Mouse (Mus musculus): ENCODE data around the gene Kmt2e. TPM values are rescaled to one million over a fixed set of nuclear protein-coding genes. Genes with fewer than 3 reads are reported as not detected.

The Kmt2e gene
- polyA plus RNA-seq, 1 experiment from 2014 or later, result 44.8 TPM

GRCm38 (mm10) chr5:23423036-23423435 is 11.2 kb upstream of the Kmt2e start:
- no peak overlapping the region for H3K27ac ChIP-seq (ENCODE audit: low read depth, low read length)
- no peaks in the 10 kb centered on the region for H3K27me3 ChIP-seq (replicated peaks; ENCODE audit: control insufficient read depth, insufficient read depth, low read length)
- WGBS, result 41% methylated on average over 3 of the region's 3 CpGs
- peaks cover 16% of the 10 kb centered on the region; the same call in 1 of the 2 replicates for H3K36me3 ChIP-seq (ENCODE audit: control insufficient read depth, insufficient read depth)
- no peaks in the 10 kb centered on the region for H3K9me3 ChIP-seq (ENCODE audit: control insufficient read depth)
- H3K9ac ChIP-seq (ENCODE audit: low read depth, low read length), result no peak overlapping the region
- H3K4me2 ChIP-seq (replicated peaks; ENCODE audit: low read depth), result no peak overlapping the region
- ATAC-seq, result no peak
- H3K4me3 ChIP-seq (ENCODE audit: low read depth, low read length), result no peak overlapping the region
- H3K4me1 ChIP-seq (replicated peaks; ENCODE audit: control insufficient read depth, insufficient read depth, low read length), result peaks cover 6% of the 10 kb centered on the region
- no peak for TF ChIP-seq CTCF (IDR thresholded peaks at IDR 0.05; ENCODE audit: low read depth)

DNA sequence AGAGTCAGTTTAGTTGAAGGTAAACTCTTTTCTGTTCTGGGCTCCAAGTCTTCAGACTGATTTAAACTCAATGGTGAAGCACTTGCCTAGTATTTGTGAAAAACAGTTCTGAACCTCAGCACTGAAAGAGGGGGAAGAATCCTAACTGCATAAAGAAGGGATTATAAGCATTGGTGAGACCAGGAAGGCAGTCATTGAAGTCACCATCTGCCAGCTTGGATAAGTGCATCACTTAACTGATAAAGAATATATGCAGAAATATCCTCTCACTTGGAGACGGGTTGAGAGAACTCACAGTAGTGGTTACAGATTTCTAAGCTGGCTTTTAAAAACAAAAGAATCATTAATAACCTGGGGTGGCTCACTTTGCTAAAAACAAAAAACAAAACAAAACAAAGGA is 6.7 kb upstream of the Kmt2e start:
- no peak overlapping the region for H3K9ac ChIP-seq (ENCODE audit: low read depth, low read length)
- WGBS, result 33% methylated on average over 1 of the region's 1 CpGs
- peaks cover 15% of the 10 kb centered on the region; the same call in 1 of the 2 replicates for H3K36me3 ChIP-seq (ENCODE audit: control insufficient read depth, insufficient read depth)
- peaks cover 17% of the 10 kb centered on the region for H3K4me1 ChIP-seq (replicated peaks; ENCODE audit: control insufficient read depth, insufficient read depth, low read length)
- no peak overlapping the region for H3K4me3 ChIP-seq (ENCODE audit: low read depth, low read length)
- no peaks in the 10 kb centered on the region for H3K9me3 ChIP-seq (ENCODE audit: control insufficient read depth)
- TF ChIP-seq CTCF (IDR thresholded peaks at IDR 0.05; ENCODE audit: low read depth), result no peak
- no peaks in the 10 kb centered on the region for H3K27me3 ChIP-seq (replicated peaks; ENCODE audit: control insufficient read depth, insufficient read depth, low read length)
- no peak overlapping the region for H3K27ac ChIP-seq (ENCODE audit: low read depth, low read length)
- H3K4me2 ChIP-seq (replicated peaks; ENCODE audit: low read depth), result no peak overlapping the region
- no peak for ATAC-seq

DNA sequence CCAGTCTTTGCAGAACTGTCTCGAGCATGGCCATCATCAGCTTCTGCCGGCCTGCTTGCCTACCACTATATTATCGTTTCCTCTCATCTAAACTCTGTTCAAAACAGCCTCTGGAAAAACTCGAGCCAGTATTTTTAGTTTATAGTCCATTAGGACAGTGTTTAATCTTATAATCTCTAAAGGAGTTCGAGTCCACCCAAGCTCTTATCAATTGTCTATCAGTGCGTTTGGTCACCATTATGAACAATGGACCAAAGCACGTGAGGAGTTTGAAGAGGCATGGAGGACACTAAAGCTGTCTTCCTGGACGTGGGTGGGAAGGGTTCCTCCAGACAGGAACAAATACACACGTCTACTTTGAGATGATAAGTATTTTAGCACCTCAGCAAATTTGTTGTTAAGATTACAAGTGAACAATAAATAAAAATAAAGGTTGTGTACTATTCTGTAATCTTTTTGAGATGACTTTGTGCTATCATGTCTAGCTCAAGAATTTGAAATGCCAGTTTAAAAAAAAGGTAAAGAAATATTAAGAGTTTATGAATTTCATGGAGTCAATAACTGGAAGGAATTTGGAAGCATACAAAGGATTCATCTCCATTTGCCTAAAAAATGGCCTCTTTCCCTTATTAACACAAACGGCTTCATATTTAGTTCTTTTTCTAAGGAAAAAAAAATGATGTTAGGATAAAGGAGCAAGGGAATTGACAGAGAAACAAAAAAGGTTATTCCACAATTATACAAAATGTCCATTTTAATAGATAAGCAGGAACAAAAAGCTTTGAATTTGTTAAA is 3.0 kb upstream of the Kmt2e start:
- Histone ChIP-seq H3K9ac (ENCODE audit: low read depth, low read length) (0 out of 2 replicates have a peak overlapping the region, but pooled peaks have one; percentile 26), H3K4me3 (ENCODE audit: low read depth, low read length) (peak overlapping the region; percentile 85), H3K9me3 (ENCODE audit: control insufficient read depth) (no peaks in the 10 kb centered on the region), H3K36me3 (ENCODE audit: control insufficient read depth, insufficient read depth) (no peaks in the 10 kb centered on the region; the same call in 1 of the 2 replicates), H3K4me2 (replicated peaks; ENCODE audit: low read depth) (peak overlapping the region; percentile 84), H3K27me3 (replicated peaks; ENCODE audit: control insufficient read depth, insufficient read depth, low read length) (no peaks in the 10 kb centered on the region), H3K27ac (ENCODE audit: low read depth, low read length) (no peak overlapping the region), H3K4me1 (replicated peaks; ENCODE audit: control insufficient read depth, insufficient read depth, low read length) (peaks cover 13% of the 10 kb centered on the region; the same call in 1 of the 2 replicates)
- no peak for ATAC-seq
- 4% methylated on average over 10 of the region's 10 CpGs for WGBS
- TF ChIP-seq CTCF (IDR thresholded peaks at IDR 0.05; ENCODE audit: low read depth), result no peak

DNA sequence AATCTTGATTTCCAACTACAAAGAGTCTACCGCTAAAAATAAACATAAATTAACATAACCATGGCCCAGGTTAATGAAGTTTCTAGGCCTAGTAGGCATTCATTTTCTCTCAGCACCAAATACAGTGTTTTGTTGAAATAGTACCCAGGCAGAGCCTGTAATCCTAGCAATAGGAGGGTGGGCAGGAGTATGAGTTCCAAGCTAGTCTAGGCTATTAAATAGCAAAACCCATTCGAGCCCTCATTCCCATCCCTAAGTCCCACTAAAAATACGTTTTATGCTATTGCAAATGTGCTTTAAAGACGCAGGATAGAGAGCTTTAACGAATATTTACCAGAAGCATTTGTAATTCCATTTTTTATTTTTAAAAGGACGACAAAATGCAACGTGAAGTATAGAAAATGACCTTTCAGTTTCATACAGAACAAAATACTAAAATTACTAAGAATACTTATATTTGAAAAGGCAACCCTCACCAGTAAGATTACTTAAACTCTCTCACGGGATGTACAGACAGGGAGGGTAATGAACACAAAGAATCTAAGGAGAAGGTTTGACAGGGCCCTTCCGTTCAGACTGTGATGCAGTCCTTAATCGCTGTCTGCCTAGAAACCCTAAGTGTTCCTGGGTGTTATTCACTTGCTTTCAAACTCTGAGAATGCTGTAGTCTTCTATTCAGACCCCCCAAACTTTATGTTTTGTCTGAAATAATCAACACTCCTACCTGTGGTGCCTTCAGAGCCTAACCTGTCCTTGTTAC is 2.1 kb upstream of the Kmt2e start:
- H3K4me3 ChIP-seq (ENCODE audit: low read depth, low read length), result peak overlapping the region; percentile 85
- under 1% methylated on average over 10 of the region's 10 CpGs for WGBS

DNA sequence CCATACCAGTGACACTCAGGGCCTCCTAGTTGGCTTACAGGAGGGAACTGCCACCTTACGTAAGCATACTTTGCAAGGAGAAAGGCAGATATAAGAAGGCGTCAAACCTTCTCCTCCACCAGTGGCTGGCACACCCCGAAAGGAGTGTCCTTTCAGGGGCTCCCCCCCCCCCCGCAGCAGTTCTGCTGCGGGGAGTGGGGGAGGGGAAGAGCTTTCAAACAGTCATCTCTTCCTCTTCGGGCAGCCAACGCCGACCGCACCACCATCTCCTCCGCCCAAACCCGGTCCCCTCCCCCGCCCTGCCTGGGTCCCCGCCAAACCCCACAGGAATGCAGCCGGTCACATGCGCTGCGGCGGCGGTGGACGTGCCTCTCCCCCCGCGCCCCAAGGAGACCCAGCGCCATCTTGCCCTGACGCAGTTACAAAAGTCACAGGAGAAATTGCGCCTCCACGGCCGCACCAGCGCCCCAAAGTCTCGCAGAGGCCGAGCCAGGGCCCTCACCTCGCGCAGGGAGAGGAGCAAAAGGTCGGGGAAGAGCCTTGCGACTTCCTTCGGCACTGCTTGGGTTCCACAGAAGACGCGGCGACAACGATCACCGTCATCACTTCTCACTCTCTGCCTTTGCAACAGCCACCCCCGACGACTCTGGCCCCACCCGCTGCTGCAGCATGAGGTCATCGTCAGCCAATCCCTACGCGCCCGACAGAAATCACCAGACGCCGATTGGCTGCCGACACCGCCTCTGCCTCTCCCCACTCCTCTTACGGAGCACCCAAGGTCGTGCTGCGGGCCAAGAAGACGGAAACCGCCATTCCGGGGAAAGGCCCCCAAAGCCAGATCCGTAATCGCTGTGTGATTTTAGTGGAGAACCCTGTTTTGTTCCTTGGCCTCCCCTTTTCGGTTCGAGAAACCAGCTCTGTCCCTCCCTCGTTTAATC is 1.3 kb upstream of the Kmt2e start:
- WGBS, result under 1% methylated on average over 57 of the region's 61 CpGs
- H3K27ac ChIP-seq (ENCODE audit: low read depth, low read length), result peak overlapping the region; percentile 100
- H3K9ac ChIP-seq (ENCODE audit: low read depth, low read length), result peak overlapping the region; percentile 99
- no peaks in the 10 kb centered on the region for H3K9me3 ChIP-seq (ENCODE audit: control insufficient read depth)
- TF ChIP-seq CTCF (IDR thresholded peaks at IDR 0.05; ENCODE audit: low read depth), result peak; percentile 19
- peak overlapping the region; percentile 84 for H3K4me2 ChIP-seq (replicated peaks; ENCODE audit: low read depth)
- H3K4me1 ChIP-seq (replicated peaks; ENCODE audit: control insufficient read depth, insufficient read depth, low read length), result peaks cover 11% of the 10 kb centered on the region; the same call in 1 of the 2 replicates
- no peaks in the 10 kb centered on the region for H3K36me3 ChIP-seq (ENCODE audit: control insufficient read depth, insufficient read depth)
- ATAC-seq, result peak; percentile 91
- H3K27me3 ChIP-seq (replicated peaks; ENCODE audit: control insufficient read depth, insufficient read depth, low read length), result no peaks in the 10 kb centered on the region
- H3K4me3 ChIP-seq (ENCODE audit: low read depth, low read length), result peak overlapping the region; percentile 85

More for the DNA sequence above, 2.1 kb upstream of the Kmt2e start:
- Histone ChIP-seq H3K4me2 (replicated peaks; ENCODE audit: low read depth) (peak overlapping the region; percentile 84), H3K9ac (ENCODE audit: low read depth, low read length) (peak overlapping the region; percentile 99), H3K4me1 (replicated peaks; ENCODE audit: control insufficient read depth, insufficient read depth, low read length) (peaks cover 13% of the 10 kb centered on the region; the same call in 1 of the 2 replicates), H3K27me3 (replicated peaks; ENCODE audit: control insufficient read depth, insufficient read depth, low read length) (no peaks in the 10 kb centered on the region), H3K27ac (ENCODE audit: low read depth, low read length) (peak overlapping the region; percentile 100), H3K36me3 (ENCODE audit: control insufficient read depth, insufficient read depth) (no peaks in the 10 kb centered on the region; the same call in 1 of the 2 replicates), H3K9me3 (ENCODE audit: control insufficient read depth) (no peaks in the 10 kb centered on the region)
- ATAC-seq, result no peak
- no peak for TF ChIP-seq CTCF (IDR thresholded peaks at IDR 0.05; ENCODE audit: low read depth)
